Mouse (Mus musculus): ENCODE results near the gene Mrps18c. TPM values are rescaled to one million over a fixed set of nuclear protein-coding genes. Genes with fewer than 3 reads are reported as not detected.

The Mrps18c gene
- polyA plus RNA-seq, 1 experiment from 2014 or later = 172 TPM

Other genes starting within 250 kb of the Mrps18c start
- gene Plac8, start 226.4 kb upstream of the Mrps18c start, polyA plus RNA-seq (2014; fragmentation: Nextera tagmentation; extraction: Ambion mirVana) = 2.5 and 2.7 TPM in 2 replicates
- 57.1 and 59.5 TPM in 2 replicates for gene Coq2, start 123.5 kb upstream of the Mrps18c start, polyA plus RNA-seq (2014; fragmentation: Nextera tagmentation; extraction: Ambion mirVana)
- gene Hpse, start 78.9 kb upstream of the Mrps18c start, polyA plus RNA-seq (2014; fragmentation: Nextera tagmentation; extraction: Ambion mirVana) = 1.7 TPM in 2 replicates
- 19.8 and 24.0 TPM in 2 replicates for gene Helq, start within 50 bp of the Mrps18c start, polyA plus RNA-seq (2014; fragmentation: Nextera tagmentation; extraction: Ambion mirVana)
- gene Abraxas1, start 22.3 kb downstream of the Mrps18c start, polyA plus RNA-seq (2014; fragmentation: Nextera tagmentation; extraction: Ambion mirVana) = 21.9 and 22.7 TPM in 2 replicates
- gene Gpat3, start 47.1 kb downstream of the Mrps18c start, polyA plus RNA-seq (2014; fragmentation: Nextera tagmentation; extraction: Ambion mirVana) = 1.2 and 1.9 TPM in 2 replicates